Mouse (Mus musculus): ENCODE data around the gene Snx20. TPM values are rescaled to one million over a fixed set of nuclear protein-coding genes. Genes with fewer than 3 reads are reported as not detected.

Snx20 gene
- polyA plus RNA-seq, 1 experiment from 2014 or later = 1.0 TPM

DNA sequence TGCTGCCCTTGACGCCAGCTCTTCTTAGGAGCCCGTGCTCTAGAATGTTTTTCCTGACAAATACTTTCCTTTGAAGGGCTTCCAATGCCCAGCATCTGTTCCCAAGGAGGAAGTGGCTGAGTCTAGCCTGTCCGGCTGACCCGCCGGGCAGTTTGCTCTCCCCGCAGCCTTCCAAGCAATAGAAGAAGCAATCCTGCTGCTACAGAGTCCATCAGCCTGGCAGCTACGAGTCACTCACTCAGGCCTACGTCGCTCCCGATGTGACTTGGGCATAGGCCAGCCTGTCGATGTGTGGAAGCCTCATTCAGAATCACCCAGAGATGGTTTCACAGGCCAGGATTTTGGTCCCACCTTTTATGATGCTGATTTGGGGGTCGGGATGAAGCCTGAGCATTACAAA lies 39.9 kb downstream of the Snx20 start:
- Histone ChIP-seq H3K4me1 (replicated peaks; ENCODE audit: control insufficient read depth, insufficient read depth, low read length) (no peaks in the 10 kb centered on the region), H3K9ac (replicated peaks; ENCODE audit: low read depth, low read length) (no peak overlapping the region), H3K9me3 (ENCODE audit: control insufficient read depth, low read length) (no peaks in the 10 kb centered on the region), H3K4me2 (ENCODE audit: low read length) (no peak overlapping the region), H3K4me3 (replicated peaks; ENCODE audit: low read length) (no peak overlapping the region), H3K27ac (ENCODE audit: low read length) (no peak overlapping the region), H3K36me3 (ENCODE audit: control insufficient read depth, insufficient read depth) (no peaks in the 10 kb centered on the region), H3K27me3 (replicated peaks; ENCODE audit: control insufficient read depth, insufficient read depth, low read length) (no peaks in the 10 kb centered on the region)
- ATAC-seq = no peak
- 78% methylated on average over 12 of the region's 12 CpGs for WGBS

DNA sequence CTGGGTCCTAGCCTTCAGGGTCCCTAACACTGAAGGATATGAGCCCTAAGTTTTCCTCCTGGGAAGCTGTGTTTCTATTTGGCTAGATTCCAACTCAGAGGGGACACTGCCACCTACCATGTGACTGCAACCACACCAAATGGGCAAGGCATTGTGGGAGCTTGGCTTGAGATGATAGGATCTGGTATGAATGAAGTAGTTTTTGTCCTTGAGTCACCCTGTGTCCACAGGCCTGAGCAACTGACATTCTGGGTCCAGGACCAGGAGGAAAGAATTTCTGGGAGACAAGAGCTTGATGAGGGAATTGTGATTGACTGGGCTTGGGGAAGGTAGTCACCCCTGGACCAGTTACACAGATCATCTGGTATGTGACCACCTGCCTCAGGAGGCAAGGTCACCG lies 42.0 kb downstream of the Snx20 start:
- no peak for ATAC-seq
- Histone ChIP-seq H3K27me3 (replicated peaks; ENCODE audit: control insufficient read depth, insufficient read depth, low read length) (no peaks in the 10 kb centered on the region), H3K4me3 (replicated peaks; ENCODE audit: low read length) (no peak overlapping the region), H3K9me3 (ENCODE audit: control insufficient read depth, low read length) (no peaks in the 10 kb centered on the region), H3K9ac (replicated peaks; ENCODE audit: low read depth, low read length) (no peak overlapping the region), H3K36me3 (ENCODE audit: control insufficient read depth, insufficient read depth) (no peaks in the 10 kb centered on the region), H3K4me1 (replicated peaks; ENCODE audit: control insufficient read depth, insufficient read depth, low read length) (no peaks in the 10 kb centered on the region), H3K4me2 (ENCODE audit: low read length) (no peak overlapping the region), H3K27ac (ENCODE audit: low read length) (no peak overlapping the region)
- whole genome bisulfite sequencing = 100% methylated on average over 1 of the region's 1 CpGs

DNA sequence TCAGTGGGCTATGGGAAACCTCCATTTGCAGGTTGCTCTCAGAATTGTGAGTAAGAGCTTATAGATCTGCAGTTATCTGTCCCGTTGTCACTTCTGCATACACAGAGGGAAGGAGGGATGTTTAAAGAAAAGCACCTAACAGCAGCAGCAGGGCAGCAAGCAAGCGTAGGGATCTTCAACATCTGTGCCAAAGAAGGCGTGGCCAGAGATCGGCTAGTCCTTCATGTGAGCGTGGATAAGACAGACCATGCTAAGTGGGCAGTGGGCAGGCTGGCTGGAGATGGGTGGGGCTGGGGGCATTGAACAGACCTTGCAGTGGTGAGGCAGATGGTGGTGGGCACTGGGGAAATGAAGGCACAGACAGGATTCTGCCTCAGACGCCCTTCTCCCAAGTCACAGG lies 45.7 kb downstream of the Snx20 start:
- no peaks in the 10 kb centered on the region for H3K27me3 ChIP-seq (replicated peaks; ENCODE audit: control insufficient read depth, insufficient read depth, low read length)
- no peak for ATAC-seq
- H3K4me1 ChIP-seq (replicated peaks; ENCODE audit: control insufficient read depth, insufficient read depth, low read length) = no peaks in the 10 kb centered on the region
- H3K9me3 ChIP-seq (ENCODE audit: control insufficient read depth, low read length) = no peaks in the 10 kb centered on the region
- no peak overlapping the region for H3K4me3 ChIP-seq (replicated peaks; ENCODE audit: low read length)
- no peaks in the 10 kb centered on the region for H3K36me3 ChIP-seq (ENCODE audit: control insufficient read depth, insufficient read depth)
- 60% methylated on average over 6 of the region's 6 CpGs for WGBS
- no peak overlapping the region for H3K27ac ChIP-seq (ENCODE audit: low read length)
- no peak overlapping the region for H3K4me2 ChIP-seq (ENCODE audit: low read length)
- H3K9ac ChIP-seq (replicated peaks; ENCODE audit: low read depth, low read length) = no peak overlapping the region

DNA sequence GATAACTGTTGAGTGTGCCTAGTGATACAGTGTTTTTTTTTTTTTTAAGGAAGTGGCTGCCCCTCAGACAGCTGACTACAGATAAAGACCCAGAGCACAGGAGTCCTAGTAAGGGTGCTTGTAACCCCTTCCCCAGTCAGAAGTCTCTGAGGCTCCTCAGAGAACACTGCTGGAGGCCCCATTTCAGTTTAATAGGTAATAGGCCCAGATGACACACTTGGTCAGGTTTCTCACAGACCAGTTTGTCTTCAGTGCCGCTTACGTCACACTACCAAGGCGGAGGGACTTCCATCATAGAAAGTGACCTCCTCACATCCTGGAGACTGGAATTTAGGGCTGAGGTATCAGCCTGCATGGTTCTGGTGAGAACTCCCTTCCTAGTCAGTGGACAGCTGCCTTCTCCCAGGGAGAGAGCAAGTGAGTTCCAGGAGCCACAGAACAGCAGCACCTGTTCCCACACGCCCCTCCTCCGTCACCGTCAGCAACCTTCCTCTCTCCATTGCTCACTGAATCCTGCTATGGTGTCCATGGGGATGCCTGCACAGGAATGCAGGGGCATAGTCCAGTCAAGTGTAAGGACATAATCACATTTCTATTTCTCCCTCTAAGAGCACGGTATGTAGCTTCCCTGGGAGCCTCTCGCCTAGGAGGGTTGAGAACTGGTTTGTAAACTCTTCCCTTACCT lies 47.6 kb downstream of the Snx20 start:
- 0 out of 2 replicates have a peak, but pooled peaks cover 2% of the 10 kb centered on the region for H3K4me1 ChIP-seq (replicated peaks; ENCODE audit: control insufficient read depth, insufficient read depth, low read length)
- H3K9me3 ChIP-seq (ENCODE audit: control insufficient read depth, low read length) = no peaks in the 10 kb centered on the region
- no peak overlapping the region for H3K4me3 ChIP-seq (replicated peaks; ENCODE audit: low read length)
- H3K4me2 ChIP-seq (ENCODE audit: low read length) = no peak overlapping the region
- no peak overlapping the region for H3K27ac ChIP-seq (ENCODE audit: low read length)
- WGBS = 93% methylated on average over 8 of the region's 8 CpGs
- H3K36me3 ChIP-seq (ENCODE audit: control insufficient read depth, insufficient read depth) = no peaks in the 10 kb centered on the region
- H3K27me3 ChIP-seq (replicated peaks; ENCODE audit: control insufficient read depth, insufficient read depth, low read length) = no peaks in the 10 kb centered on the region
- H3K9ac ChIP-seq (replicated peaks; ENCODE audit: low read depth, low read length) = no peak overlapping the region
- no peak for ATAC-seq

DNA sequence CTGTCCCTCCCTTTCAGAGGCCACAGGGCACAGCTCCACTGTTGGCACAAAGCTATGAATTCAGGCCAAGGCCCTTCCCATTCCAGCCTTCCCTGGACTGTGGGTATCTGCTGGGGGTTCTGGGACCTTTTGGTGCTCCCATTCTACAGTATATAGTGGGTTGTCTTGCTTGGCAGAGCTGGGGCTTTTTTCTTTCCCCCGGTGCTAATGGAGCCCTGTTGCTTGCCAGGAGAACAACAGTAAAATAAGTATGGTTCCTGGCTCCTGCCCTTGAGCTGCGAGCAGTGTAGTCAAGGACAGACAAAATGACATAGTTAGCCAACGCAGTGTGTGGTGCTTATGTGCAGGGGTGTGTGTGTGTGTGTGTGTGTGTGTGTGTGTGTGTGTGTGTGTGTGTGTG lies 52.1 kb downstream of the Snx20 start:
- WGBS = 78% methylated on average over 3 of the region's 3 CpGs
- Histone ChIP-seq H3K4me3 (replicated peaks; ENCODE audit: low read length) (no peak overlapping the region), H3K27me3 (replicated peaks; ENCODE audit: control insufficient read depth, insufficient read depth, low read length) (no peaks in the 10 kb centered on the region), H3K9ac (replicated peaks; ENCODE audit: low read depth, low read length) (no peak overlapping the region), H3K9me3 (ENCODE audit: control insufficient read depth, low read length) (no peaks in the 10 kb centered on the region), H3K4me2 (ENCODE audit: low read length) (no peak overlapping the region), H3K4me1 (replicated peaks; ENCODE audit: control insufficient read depth, insufficient read depth, low read length) (peaks cover 18% of the 10 kb centered on the region), H3K36me3 (ENCODE audit: control insufficient read depth, insufficient read depth) (no peaks in the 10 kb centered on the region), H3K27ac (ENCODE audit: low read length) (no peak overlapping the region)
- no peak for ATAC-seq

DNA sequence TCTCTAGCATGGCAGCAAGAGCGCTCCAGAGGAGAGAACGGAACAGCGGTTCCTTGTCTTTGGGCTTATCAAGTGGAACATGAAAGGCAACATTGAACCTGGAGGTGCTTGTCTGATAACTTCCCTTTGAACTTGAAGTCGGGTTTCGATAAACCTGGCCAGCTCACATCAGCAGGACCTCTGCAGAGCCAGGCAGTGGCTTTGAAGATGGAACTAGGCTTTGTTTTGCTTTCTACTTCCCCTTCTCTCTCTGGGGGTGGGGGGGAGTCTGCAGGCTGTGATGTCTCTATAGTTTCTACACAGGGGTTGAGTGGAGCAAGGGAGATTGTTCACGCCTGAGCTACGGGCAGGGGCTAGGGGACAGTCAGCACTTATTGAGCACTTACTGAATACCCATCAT lies 55.1 kb downstream of the Snx20 start:
- Histone ChIP-seq H3K4me2 (ENCODE audit: low read length) (no peak overlapping the region), H3K27ac (ENCODE audit: low read length) (no peak overlapping the region), H3K9me3 (ENCODE audit: control insufficient read depth, low read length) (no peaks in the 10 kb centered on the region), H3K4me1 (replicated peaks; ENCODE audit: control insufficient read depth, insufficient read depth, low read length) (peaks cover 42% of the 10 kb centered on the region), H3K4me3 (replicated peaks; ENCODE audit: low read length) (no peak overlapping the region), H3K9ac (replicated peaks; ENCODE audit: low read depth, low read length) (no peak overlapping the region), H3K36me3 (ENCODE audit: control insufficient read depth, insufficient read depth) (no peaks in the 10 kb centered on the region), H3K27me3 (replicated peaks; ENCODE audit: control insufficient read depth, insufficient read depth, low read length) (no peaks in the 10 kb centered on the region)
- WGBS = 78% methylated on average over 7 of the region's 7 CpGs
- no peak for ATAC-seq

DNA sequence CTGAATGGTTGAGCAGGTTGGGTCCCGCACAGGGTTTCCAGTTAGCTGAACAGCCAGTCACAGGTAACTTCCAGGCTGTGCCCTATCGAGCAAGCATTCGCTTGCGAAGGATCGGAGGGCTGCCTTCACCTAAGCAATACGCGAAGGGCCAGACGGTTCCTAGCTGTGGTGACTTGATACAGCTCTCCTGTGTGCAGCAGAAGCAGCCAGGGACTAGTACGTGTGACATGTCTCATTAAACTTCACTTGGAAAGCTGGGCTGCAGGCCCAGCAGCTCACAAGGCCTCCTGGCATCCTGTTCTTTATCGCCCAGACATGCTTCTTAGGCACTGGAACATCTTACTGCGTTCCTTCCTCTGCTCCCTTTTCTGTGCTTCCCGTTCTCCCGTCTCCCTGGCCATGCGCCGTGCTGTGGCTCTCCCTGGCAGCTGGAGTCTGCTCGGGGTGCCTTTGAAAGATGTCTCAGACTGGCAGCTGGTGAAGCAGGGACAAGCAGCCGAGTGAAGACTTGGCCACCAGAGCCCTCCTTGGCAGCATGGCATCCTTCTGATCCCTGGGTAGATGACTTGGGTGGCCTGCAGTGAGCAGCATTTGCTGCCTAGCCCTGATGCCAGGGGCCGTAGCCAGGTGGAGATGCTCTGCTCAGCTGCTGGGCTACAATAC lies 56.1 kb downstream of the Snx20 start:
- peak overlapping the region; percentile 47 for H3K27ac ChIP-seq (ENCODE audit: low read length)
- no peak overlapping the region for H3K4me2 ChIP-seq (ENCODE audit: low read length)
- ATAC-seq = peak; percentile 44
- 0 out of 2 replicates have a peak overlapping the region, but pooled peaks have one; percentile 9 for H3K9ac ChIP-seq (replicated peaks; ENCODE audit: low read depth, low read length)
- H3K4me3 ChIP-seq (replicated peaks; ENCODE audit: low read length) = no peak overlapping the region
- H3K9me3 ChIP-seq (ENCODE audit: control insufficient read depth, low read length) = no peaks in the 10 kb centered on the region
- no peaks in the 10 kb centered on the region for H3K27me3 ChIP-seq (replicated peaks; ENCODE audit: control insufficient read depth, insufficient read depth, low read length)
- 57% methylated on average over 18 of the region's 18 CpGs for WGBS
- H3K4me1 ChIP-seq (replicated peaks; ENCODE audit: control insufficient read depth, insufficient read depth, low read length) = peaks cover 46% of the 10 kb centered on the region
- H3K36me3 ChIP-seq (ENCODE audit: control insufficient read depth, insufficient read depth) = no peaks in the 10 kb centered on the region

DNA sequence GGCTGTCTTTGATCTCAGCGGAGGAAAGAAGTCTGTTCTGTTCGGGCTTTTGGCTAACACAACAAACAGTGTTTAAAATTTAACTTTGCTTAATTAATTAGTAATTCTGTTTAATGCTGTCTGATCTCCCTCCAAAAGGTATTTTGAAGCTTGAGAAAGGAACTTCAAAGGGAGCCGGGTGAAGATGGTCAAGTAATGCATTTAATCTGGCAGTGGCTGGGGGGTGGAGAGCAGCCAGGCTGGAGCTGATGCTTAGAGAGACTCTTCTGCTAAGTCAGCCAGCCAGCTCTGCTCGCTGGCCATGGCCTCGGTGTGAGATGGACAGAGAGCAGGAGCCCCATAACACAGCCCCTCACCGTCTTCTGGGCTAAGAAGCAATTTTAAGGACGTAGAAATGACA lies 56.7 kb downstream of the Snx20 start:
- no peak overlapping the region for H3K4me3 ChIP-seq (replicated peaks; ENCODE audit: low read length)
- no peaks in the 10 kb centered on the region for H3K36me3 ChIP-seq (ENCODE audit: control insufficient read depth, insufficient read depth)
- 34% methylated on average over 7 of the region's 7 CpGs for WGBS
- peak overlapping the region; percentile 47 for H3K27ac ChIP-seq (ENCODE audit: low read length)
- H3K9ac ChIP-seq (replicated peaks; ENCODE audit: low read depth, low read length) = 0 out of 2 replicates have a peak overlapping the region, but pooled peaks have one; percentile 9
- no peak overlapping the region for H3K4me2 ChIP-seq (ENCODE audit: low read length)
- H3K9me3 ChIP-seq (ENCODE audit: control insufficient read depth, low read length) = no peaks in the 10 kb centered on the region
- no peak for ATAC-seq
- no peaks in the 10 kb centered on the region for H3K27me3 ChIP-seq (replicated peaks; ENCODE audit: control insufficient read depth, insufficient read depth, low read length)
- peaks cover 49% of the 10 kb centered on the region for H3K4me1 ChIP-seq (replicated peaks; ENCODE audit: control insufficient read depth, insufficient read depth, low read length)

DNA sequence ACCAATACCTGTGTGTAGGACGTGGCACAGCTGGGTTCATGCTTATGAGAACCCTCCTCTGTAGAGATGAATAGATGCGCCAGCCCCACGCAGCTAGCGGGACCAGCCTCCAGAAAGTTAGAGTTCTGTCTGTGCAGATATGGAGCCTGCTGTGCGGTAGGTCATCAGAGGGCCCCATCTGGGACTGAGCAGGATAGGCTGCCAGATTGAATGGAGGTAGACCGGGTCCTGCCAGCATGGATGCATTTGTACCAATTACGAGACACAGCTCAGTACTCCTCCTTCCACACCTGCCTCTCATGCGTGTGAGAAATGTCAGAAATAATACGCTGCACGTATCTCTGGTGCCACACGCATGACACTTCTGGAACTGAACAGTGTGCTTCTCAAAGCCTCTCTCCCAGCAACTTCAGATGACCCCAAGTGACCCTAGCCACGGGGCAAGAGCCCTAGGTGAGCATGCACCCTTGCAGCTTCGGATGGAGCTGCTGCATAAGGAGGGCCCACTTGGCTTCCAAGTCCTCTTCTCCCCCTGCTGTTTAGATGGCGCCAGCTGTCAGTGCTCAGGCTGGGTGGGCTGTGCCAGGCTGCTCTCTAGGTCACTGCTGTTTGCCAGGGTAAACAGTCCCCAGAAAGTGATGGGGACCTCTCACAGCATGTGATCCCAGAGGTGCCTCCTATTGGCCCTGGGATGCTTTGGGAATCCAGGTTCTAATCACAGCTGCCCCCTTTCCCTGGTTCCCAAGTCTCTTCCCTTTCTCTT lies 57.3 kb downstream of the Snx20 start:
- peaks cover 54% of the 10 kb centered on the region for H3K4me1 ChIP-seq (replicated peaks; ENCODE audit: control insufficient read depth, insufficient read depth, low read length)
- H3K4me2 ChIP-seq (ENCODE audit: low read length) = no peak overlapping the region
- no peak overlapping the region for H3K9ac ChIP-seq (replicated peaks; ENCODE audit: low read depth, low read length)
- 54% methylated on average over 14 of the region's 14 CpGs for WGBS
- 0 out of 2 replicates have a peak, but pooled peaks have one; percentile 26 for ATAC-seq
- H3K36me3 ChIP-seq (ENCODE audit: control insufficient read depth, insufficient read depth) = no peaks in the 10 kb centered on the region
- no peaks in the 10 kb centered on the region for H3K9me3 ChIP-seq (ENCODE audit: control insufficient read depth, low read length)
- no peak overlapping the region for H3K4me3 ChIP-seq (replicated peaks; ENCODE audit: low read length)
- H3K27ac ChIP-seq (ENCODE audit: low read length) = peak overlapping the region; percentile 75; the same call in 1 of the 2 replicates
- no peaks in the 10 kb centered on the region for H3K27me3 ChIP-seq (replicated peaks; ENCODE audit: control insufficient read depth, insufficient read depth, low read length)
